Mouse (Mus musculus): ENCODE data around the gene Med14.

DNA sequence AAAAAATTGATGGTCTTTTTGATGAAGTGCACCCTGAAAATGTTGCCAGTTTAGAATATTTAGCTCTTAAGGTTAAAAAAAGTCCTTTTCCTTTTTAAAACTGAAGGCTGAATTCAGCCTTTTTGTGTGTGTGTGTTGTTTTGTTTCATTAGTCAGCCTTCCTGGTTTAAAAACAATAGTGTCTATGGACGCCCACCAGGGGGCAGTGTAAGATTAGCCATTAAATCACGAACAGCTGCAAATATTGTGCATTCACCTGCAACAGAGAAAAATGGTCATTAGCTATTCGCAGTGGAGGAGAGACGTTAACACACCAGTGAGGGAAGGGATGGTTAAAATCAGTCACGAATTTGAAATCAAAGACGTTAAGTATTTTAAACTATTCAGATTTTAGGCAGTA, 84.5 kb downstream of the Med14 start:
- TF ChIP-seq CTCF (IDR thresholded peaks at IDR 0.05; ENCODE audit: low read depth) (peak; percentile 81), EP300 (optimal IDR thresholded peaks at IDR 0.05) (no peak)
